Mouse (Mus musculus): ENCODE results near the gene Slc34a3. TPM values are rescaled to one million over a fixed set of nuclear protein-coding genes. Genes with fewer than 3 reads are reported as not detected.

Slc34a3 gene
- polyA plus RNA-seq, 1 experiment = 0.52 TPM

Other genes with a start within 250 kb of the Slc34a3 start
- gene Nsmf, start 180.0 kb downstream of the Slc34a3 start, polyA plus RNA-seq (2012; rRNA removed) = 48.7 and 62.3 TPM in 2 replicates
- gene Entpd8, start 154.1 kb downstream of the Slc34a3 start, polyA plus RNA-seq (2012; rRNA removed) = 176 and 274 TPM in 2 replicates
- 39.3 and 46.9 TPM in 2 replicates for gene Noxa1, start 139.2 kb downstream of the Slc34a3 start, polyA plus RNA-seq (2012; rRNA removed)
- gene Nrarp, start 53.6 kb downstream of the Slc34a3 start, polyA plus RNA-seq (2012; rRNA removed) = 23.6 and 24.9 TPM in 2 replicates
- 22.7 and 31.7 TPM in 2 replicates for gene Tor4a, start 37.5 kb downstream of the Slc34a3 start, polyA plus RNA-seq (2012; rRNA removed)
- gene Nelfb, start 22.9 kb downstream of the Slc34a3 start, polyA plus RNA-seq (2012; rRNA removed) = 60.9 and 89.7 TPM in 2 replicates
- not detected in 2 replicates for gene Stpg3, start 19.7 kb downstream of the Slc34a3 start, polyA plus RNA-seq (2012; rRNA removed)
- gene Fam166a, start 15.6 kb downstream of the Slc34a3 start, polyA plus RNA-seq (2012; rRNA removed) = not detected in 2 replicates
- gene Tubb4b, start 9.7 kb downstream of the Slc34a3 start, polyA plus RNA-seq (2012; rRNA removed) = 937 and 978 TPM in 2 replicates
- gene Rnf224, start 2.4 kb upstream of the Slc34a3 start, polyA plus RNA-seq (2012; rRNA removed) = not detected in 2 replicates
- 18.0 and 33.6 TPM in 2 replicates for gene Rnf208, start 7.9 kb upstream of the Slc34a3 start, polyA plus RNA-seq (2012; rRNA removed)
- gene Cysrt1, start 8.1 kb upstream of the Slc34a3 start, polyA plus RNA-seq (2012; rRNA removed) = 1.6 and 1.8 TPM in 2 replicates
- 24.7 and 33.9 TPM in 2 replicates for gene AL732309.1, start 12.5 kb upstream of the Slc34a3 start, polyA plus RNA-seq (2012; rRNA removed)
- 30.4 and 35.0 TPM in 2 replicates for gene Tmem203, start 21.1 kb upstream of the Slc34a3 start, polyA plus RNA-seq (2012; rRNA removed)
- gene Tprn, start 28.3 kb upstream of the Slc34a3 start, polyA plus RNA-seq (2012; rRNA removed) = 212 and 278 TPM in 2 replicates
- 47.8 and 56.0 TPM in 2 replicates for gene Ssna1, start 38.1 kb upstream of the Slc34a3 start, polyA plus RNA-seq (2012; rRNA removed)
- gene Anapc2, start 38.1 kb upstream of the Slc34a3 start, polyA plus RNA-seq (2012; rRNA removed) = 64.2 and 103 TPM in 2 replicates
- gene Tmem210, start 53.8 kb upstream of the Slc34a3 start, polyA plus RNA-seq (2012; rRNA removed) = not detected in 2 replicates
- 92.7 and 108 TPM in 2 replicates for gene Lrrc26, start 55.6 kb upstream of the Slc34a3 start, polyA plus RNA-seq (2012; rRNA removed)
- gene Grin1, start 84.8 kb upstream of the Slc34a3 start, polyA plus RNA-seq (2012; rRNA removed) = 0.48 and 0.63 TPM in 2 replicates
- gene Man1b1, start 98.0 kb upstream of the Slc34a3 start, polyA plus RNA-seq (2012; rRNA removed) = 27.5 and 31.2 TPM in 2 replicates
- 24.2 and 28.6 TPM in 2 replicates for gene Dpp7, start 122.0 kb upstream of the Slc34a3 start, polyA plus RNA-seq (2012; rRNA removed)
- gene Uap1l1, start 131.3 kb upstream of the Slc34a3 start, polyA plus RNA-seq (2012; rRNA removed) = 61.6 and 68.8 TPM in 2 replicates
- 26.0 and 26.7 TPM in 2 replicates for gene Sapcd2, start 138.0 kb upstream of the Slc34a3 start, polyA plus RNA-seq (2012; rRNA removed)
- 36.7 and 40.4 TPM in 2 replicates for gene Entpd2, start 161.5 kb upstream of the Slc34a3 start, polyA plus RNA-seq (2012; rRNA removed)
- gene Npdc1, start 165.0 kb upstream of the Slc34a3 start, polyA plus RNA-seq (2012; rRNA removed) = 91.9 and 126 TPM in 2 replicates
- 0.52 and 0.88 TPM in 2 replicates for gene Fut7, start 188.9 kb upstream of the Slc34a3 start, polyA plus RNA-seq (2012; rRNA removed)
- 7.5 and 12.4 TPM in 2 replicates for gene Abca2, start 194.3 kb upstream of the Slc34a3 start, polyA plus RNA-seq (2012; rRNA removed)
- gene Clic3, start 222.5 kb upstream of the Slc34a3 start, polyA plus RNA-seq (2012; rRNA removed) = 1.3 and 1.4 TPM in 2 replicates
- gene Paxx, start 226.7 kb upstream of the Slc34a3 start, polyA plus RNA-seq (2012; rRNA removed) = 45.6 and 48.9 TPM in 2 replicates
- gene Ptgds, start 235.7 kb upstream of the Slc34a3 start, polyA plus RNA-seq (2012; rRNA removed) = 0.53 and 1.0 TPM in 2 replicates

Data from large intestine, adult 2 months (tissue).